Mouse (Mus musculus) lung, postnatal 0 days (tissue): ENCODE measurements at regions not wholly inside any gene's neighbourhood (a gene's known extent, or its start where the extent isn't known, plus 50 kb on each side); places are given as distances from the start of the nearest gene placed in this dataset.

Source experiments
- CTCF ChIP-seq: IDR thresholded peaks from 2 replicates; pipeline ENCODE4 v1.5.1; 2016; ENCODE audit warnings: antibody characterized with exemption, mild to moderate bottlenecking
- EP300 ChIP-seq: IDR thresholded peaks from 2 replicates; pipeline ENCODE4 v1.6.1; 2016; ENCODE audit warnings: antibody characterized with exemption, mild to moderate bottlenecking, control low read depth

DNA sequence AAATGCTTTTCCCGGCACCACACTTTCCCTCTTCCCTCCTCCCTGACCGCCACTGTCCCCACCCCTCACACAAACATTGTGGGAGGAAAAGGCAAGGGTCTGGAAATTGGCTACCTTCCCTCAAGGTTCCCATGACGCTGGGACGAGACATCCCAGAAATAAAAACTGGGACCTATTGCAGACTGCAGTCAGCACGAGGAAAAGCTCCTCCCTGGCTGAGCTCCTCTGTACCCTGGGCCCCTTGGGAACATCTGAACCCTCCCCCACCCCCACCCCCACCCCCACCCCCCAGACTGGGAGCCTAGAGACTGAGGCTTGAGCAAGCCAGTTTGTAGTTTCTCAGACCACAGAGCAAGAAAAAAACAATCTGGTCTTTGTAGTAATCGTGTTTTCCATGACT lies 89.5 kb upstream of the Syt13 start:
- TF ChIP-seq CTCF = no peak
- TF ChIP-seq EP300 = no peak
